8 mouse cellular contexts compared by ENCODE assay signal in the genomic region with DNA sequence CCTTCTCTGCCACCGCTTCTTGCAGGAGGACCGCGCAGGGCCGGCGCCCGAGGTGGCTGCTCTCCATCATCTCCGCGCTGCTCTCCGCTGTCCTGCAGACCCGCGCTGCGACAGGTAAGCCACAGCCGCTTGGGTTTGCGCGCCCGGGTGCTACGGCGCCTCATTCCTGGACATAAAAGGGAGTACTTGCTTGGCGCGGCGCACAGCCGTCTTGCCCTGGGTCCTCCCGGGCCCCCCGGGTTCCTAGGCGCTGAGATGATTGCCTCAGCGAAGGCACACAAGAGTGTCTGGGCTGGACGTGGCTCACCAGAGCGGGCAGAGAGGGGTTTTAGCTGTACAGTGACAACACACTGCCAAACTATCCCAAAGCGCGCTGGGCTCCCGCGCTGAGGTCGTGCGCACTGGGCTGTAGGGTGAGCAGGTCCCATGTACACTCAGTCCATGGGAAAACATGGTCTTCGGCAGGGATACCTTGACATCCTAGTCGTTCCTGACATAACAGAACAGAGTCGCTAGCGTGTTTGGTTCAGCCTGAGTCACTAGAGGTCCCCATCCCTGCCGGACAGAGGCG. TPM values are rescaled to one million over a fixed set of nuclear protein-coding genes. Genes with fewer than 3 reads are reported as not detected.
DNase-seq lines count a peak whose midpoint lies in the region; ATAC-seq lines count a peak whose summit lies in the region.

No protein-coding gene starts in this region.

- peak overlapping the region; percentile 76 for H3K4me2 ChIP-seq in kidney, embryonic 16.5 days (replicated peaks; ENCODE audit: low read depth, low read length)
- H3K4me2 ChIP-seq in hindbrain, embryonic 11.5 days (replicated peaks; ENCODE audit: low read depth, low read length): peak overlapping the region; percentile 91
- peak overlapping the region; percentile 81 for H3K4me2 ChIP-seq in midbrain, embryonic 12.5 days (replicated peaks)

- ATAC-seq in kidney, embryonic 16.5 days (ENCODE audit: low FRiP score, low TSS enrichment): peak; percentile 44
- no peak for ATAC-seq in hindbrain, embryonic 11.5 days (ENCODE audit: low FRiP score)
- ATAC-seq in midbrain, embryonic 12.5 days (ENCODE audit: low FRiP score, low read depth): 0 out of 2 replicates have a peak, but pooled peaks have one; percentile 12

- H3K27me3 ChIP-seq in kidney, embryonic 16.5 days (ENCODE audit: insufficient read depth, low read length): peaks cover 44% of the 10 kb centered on the region
- peaks cover 31% of the 10 kb centered on the region for H3K27me3 ChIP-seq in hindbrain, embryonic 11.5 days (ENCODE audit: control insufficient read depth, insufficient read depth, low read length)
- peaks cover 51% of the 10 kb centered on the region for H3K27me3 ChIP-seq in midbrain, embryonic 12.5 days

- H3K4me3 ChIP-seq in kidney, embryonic 16.5 days (ENCODE audit: low read length): peak overlapping the region; percentile 53
- peak overlapping the region; percentile 47 for H3K4me3 ChIP-seq in hindbrain, embryonic 11.5 days (ENCODE audit: low read depth, low read length)
- peak overlapping the region; percentile 51 for H3K4me3 ChIP-seq in midbrain, embryonic 12.5 days

- WGBS in kidney, embryonic 16.5 days: 1% methylated on average over 40 of the region's 40 CpGs
- 2% methylated on average over 40 of the region's 40 CpGs for WGBS in hindbrain, embryonic 11.5 days
- WGBS in midbrain, embryonic 12.5 days: 2% methylated on average over 40 of the region's 40 CpGs

- peaks cover 13% of the 10 kb centered on the region for H3K4me1 ChIP-seq in kidney, embryonic 16.5 days (ENCODE audit: insufficient read depth, low read length)
- H3K4me1 ChIP-seq in hindbrain, embryonic 11.5 days (replicated peaks; ENCODE audit: control insufficient read depth, insufficient read depth, low read length): no peaks in the 10 kb centered on the region; the same call in 1 of the 2 replicates
- H3K4me1 ChIP-seq in midbrain, embryonic 12.5 days: peaks cover 11% of the 10 kb centered on the region

- H3K9ac ChIP-seq in kidney, embryonic 16.5 days (replicated peaks; ENCODE audit: low read length): peak overlapping the region; percentile 67
- H3K9ac ChIP-seq in hindbrain, embryonic 11.5 days (ENCODE audit: low read depth, low read length): peak overlapping the region; percentile 45; the same call in 1 of the 2 replicates
- peak overlapping the region; percentile 47 for H3K9ac ChIP-seq in midbrain, embryonic 12.5 days (replicated peaks)

- no peak overlapping the region for H3K27ac ChIP-seq in kidney, embryonic 16.5 days (ENCODE audit: low read length)
- no peak overlapping the region for H3K27ac ChIP-seq in hindbrain, embryonic 11.5 days (ENCODE audit: low read depth, low read length)
- no peak overlapping the region for H3K27ac ChIP-seq in midbrain, embryonic 12.5 days (replicated peaks)

- no peaks in the 10 kb centered on the region for H3K36me3 ChIP-seq in kidney, embryonic 16.5 days (ENCODE audit: insufficient read depth, low read length)
- no peaks in the 10 kb centered on the region for H3K36me3 ChIP-seq in hindbrain, embryonic 11.5 days (ENCODE audit: control insufficient read depth, insufficient read depth, low read length)
- no peaks in the 10 kb centered on the region for H3K36me3 ChIP-seq in midbrain, embryonic 12.5 days

- DNase-seq in kidney, postnatal 25 days: no peak
- DNase-seq in embryo, embryonic 10 days (ENCODE audit: low spot score): peak; percentile 43
- DNase-seq in hindbrain, embryonic 11.5 days (ENCODE audit: low spot score): peak; percentile 47
- DNase-seq in spleen, postnatal 36 days (ENCODE audit: low spot score in 2 of 2): no peak
- no peak for DNase-seq in adrenal gland, adult 18-20 months (ENCODE audit: low spot score in 2 of 2)
- DNase-seq in cerebellum, adult 8-10 months: no peak

- H3K9me3 ChIP-seq in kidney, embryonic 16.5 days (ENCODE audit: low read length): no peaks in the 10 kb centered on the region
- H3K9me3 ChIP-seq in hindbrain, embryonic 11.5 days (ENCODE audit: control insufficient read depth, low read length): no peaks in the 10 kb centered on the region
- no peaks in the 10 kb centered on the region for H3K9me3 ChIP-seq in midbrain, embryonic 12.5 days

RNA-seq across cellular contexts. Expression of gene Col15a1, which starts 0.5 kb away (rescaled TPM):
- 26.5 and 29.1 TPM in 2 replicates for polyA plus RNA-seq in kidney, embryonic 16.5 days (2015; fragmentation: Nextera tagmentation; extraction: Ambion mirVana)
- 4.6 and 5.9 TPM in 2 replicates for polyA plus RNA-seq in hindbrain, embryonic 11.5 days (2014; fragmentation: Nextera tagmentation; extraction: Ambion mirVana)
- polyA plus RNA-seq in midbrain, embryonic 12.5 days (2016; fragmentation: Nextera tagmentation; extraction: Ambion mirVana): 3.3 and 3.4 TPM in 2 replicates
- 10 to 100 TPM; 16.7 to 53.8 TPM for total RNA-seq in adrenal gland, adult 18-20 months (2021)

Comparison
In these comparisons a context has a peak if more than half of its experiments do, and no peak if none do; other contexts are left out.
1. DNase-seq: peak in embryo, embryonic 10 days (single experiment) and hindbrain, embryonic 11.5 days (single experiment); none in kidney, postnatal 25 days (0 of 2), spleen, postnatal 36 days (0 of 2), adrenal gland, adult 18-20 months (0 of 2) and cerebellum, adult 8-10 months (single experiment).
2. Peak in every context shown above with its lines, with median percentiles within 50 percentile points of each other: H3K4me2 ChIP-seq, H3K4me3 ChIP-seq and H3K9ac ChIP-seq.